Mouse (Mus musculus): ENCODE measurements at regions not wholly inside any gene's neighbourhood (a gene's known extent, or its start where the extent isn't known, plus 50 kb on each side); places are given as distances from the start of the nearest gene placed in this dataset.

GRCm38 (mm10) chr2:166256193-166256592, 100.7 kb upstream of the Sulf2 start:
- 71% methylated on average over 10 of the region's 10 CpGs for WGBS
- H3K4me1 ChIP-seq (ENCODE audit: control insufficient read depth, insufficient read depth, low read length) = peaks cover 17% of the 10 kb centered on the region
- H3K9me3 ChIP-seq (ENCODE audit: control insufficient read depth, low read length) = no peaks in the 10 kb centered on the region
- no peak overlapping the region for H3K9ac ChIP-seq (ENCODE audit: low read depth, low read length, severe bottlenecking)
- TF ChIP-seq POLR2A (IDR thresholded peaks at IDR 0.05; ENCODE audit: borderline replicate concordance, extremely low read depth, insufficient read depth, insufficient read length) = no peak
- H3K36me3 ChIP-seq (ENCODE audit: control insufficient read depth, insufficient read depth, low read length) = no peaks in the 10 kb centered on the region
- H3K4me2 ChIP-seq (replicated peaks; ENCODE audit: low read depth, low read length, severe bottlenecking) = no peak overlapping the region
- no peak for ATAC-seq (ENCODE audit: low FRiP score, low read depth)
- no peaks in the 10 kb centered on the region for H3K27me3 ChIP-seq (ENCODE audit: control insufficient read depth, insufficient read depth, low read length)
- no peak overlapping the region for H3K4me3 ChIP-seq (replicated peaks; ENCODE audit: low read length)
- H3K27ac ChIP-seq (replicated peaks; ENCODE audit: low read depth, low read length) = no peak overlapping the region
- DNase-seq (ENCODE audit: low spot score) = no peak

- no peak for ATAC-seq (ENCODE audit: low FRiP score, low read depth)
- 88% methylated on average over 6 of the region's 6 CpGs for WGBS
- TF ChIP-seq POLR2A (IDR thresholded peaks at IDR 0.05; ENCODE audit: borderline replicate concordance, extremely low read depth, insufficient read depth, insufficient read length) = no peak
- H3K36me3 ChIP-seq (ENCODE audit: control insufficient read depth, insufficient read depth, low read length) = no peaks in the 10 kb centered on the region
- no peaks in the 10 kb centered on the region for H3K27me3 ChIP-seq (ENCODE audit: control insufficient read depth, insufficient read depth, low read length)
- H3K27ac ChIP-seq (replicated peaks; ENCODE audit: low read depth, low read length) = no peak overlapping the region
- DNase-seq (ENCODE audit: low spot score) = no peak
- H3K4me3 ChIP-seq (replicated peaks; ENCODE audit: low read length) = no peak overlapping the region
- H3K4me1 ChIP-seq (ENCODE audit: control insufficient read depth, insufficient read depth, low read length) = peaks cover 16% of the 10 kb centered on the region
- no peak overlapping the region for H3K9ac ChIP-seq (ENCODE audit: low read depth, low read length, severe bottlenecking)
- no peaks in the 10 kb centered on the region for H3K9me3 ChIP-seq (ENCODE audit: control insufficient read depth, low read length)
- no peak overlapping the region for H3K4me2 ChIP-seq (replicated peaks; ENCODE audit: low read depth, low read length, severe bottlenecking)
Measured at GRCm38 (mm10) chr2:166254581-166254980, 99.1 kb upstream of the Sulf2 start.

GRCm38 (mm10) chr2:166252107-166252506, 96.6 kb upstream of the Sulf2 start:
- H3K36me3 ChIP-seq (ENCODE audit: control insufficient read depth, insufficient read depth, low read length) = no peaks in the 10 kb centered on the region
- H3K27ac ChIP-seq (replicated peaks; ENCODE audit: low read depth, low read length) = no peak overlapping the region
- DNase-seq (ENCODE audit: low spot score) (no peak), ATAC-seq (ENCODE audit: low FRiP score, low read depth) (no peak)
- no peak overlapping the region for H3K4me3 ChIP-seq (replicated peaks; ENCODE audit: low read length)
- no peak for TF ChIP-seq POLR2A (IDR thresholded peaks at IDR 0.05; ENCODE audit: borderline replicate concordance, extremely low read depth, insufficient read depth, insufficient read length)
- H3K4me1 ChIP-seq (ENCODE audit: control insufficient read depth, insufficient read depth, low read length) = peaks cover 11% of the 10 kb centered on the region
- no peak overlapping the region for H3K4me2 ChIP-seq (replicated peaks; ENCODE audit: low read depth, low read length, severe bottlenecking)
- no peak overlapping the region for H3K9ac ChIP-seq (ENCODE audit: low read depth, low read length, severe bottlenecking)
- no peaks in the 10 kb centered on the region for H3K9me3 ChIP-seq (ENCODE audit: control insufficient read depth, low read length)
- H3K27me3 ChIP-seq (ENCODE audit: control insufficient read depth, insufficient read depth, low read length) = no peaks in the 10 kb centered on the region
- 88% methylated on average over 3 of the region's 3 CpGs for WGBS

GRCm38 (mm10) chr2:166251421-166251820, 96.0 kb upstream of the Sulf2 start:
- Histone ChIP-seq H3K9me3 (ENCODE audit: control insufficient read depth, low read length) (no peaks in the 10 kb centered on the region), H3K9ac (ENCODE audit: low read depth, low read length, severe bottlenecking) (no peak overlapping the region), H3K4me2 (replicated peaks; ENCODE audit: low read depth, low read length, severe bottlenecking) (no peak overlapping the region), H3K36me3 (ENCODE audit: control insufficient read depth, insufficient read depth, low read length) (no peaks in the 10 kb centered on the region), H3K27me3 (ENCODE audit: control insufficient read depth, insufficient read depth, low read length) (no peaks in the 10 kb centered on the region), H3K27ac (replicated peaks; ENCODE audit: low read depth, low read length) (no peak overlapping the region), H3K4me1 (ENCODE audit: control insufficient read depth, insufficient read depth, low read length) (peaks cover 11% of the 10 kb centered on the region), H3K4me3 (replicated peaks; ENCODE audit: low read length) (no peak overlapping the region)
- 42% methylated on average over 5 of the region's 5 CpGs for WGBS
- no peak for TF ChIP-seq POLR2A (IDR thresholded peaks at IDR 0.05; ENCODE audit: borderline replicate concordance, extremely low read depth, insufficient read depth, insufficient read length)
- DNase-seq (ENCODE audit: low spot score) (no peak), ATAC-seq (ENCODE audit: low FRiP score, low read depth) (no peak)

- H3K36me3 ChIP-seq (ENCODE audit: control insufficient read depth, insufficient read depth, low read length) = no peaks in the 10 kb centered on the region
- 90% methylated on average over 10 of the region's 10 CpGs for WGBS
- H3K27ac ChIP-seq (replicated peaks; ENCODE audit: low read depth, low read length) = no peak overlapping the region
Measured at GRCm38 (mm10) chr2:166250571-166250970, 95.1 kb upstream of the Sulf2 start.

More at GRCm38 (mm10) chr2:166250571-166250970, 95.1 kb upstream of the Sulf2 start:
- no peak for ATAC-seq (ENCODE audit: low FRiP score, low read depth)
- H3K4me3 ChIP-seq (replicated peaks; ENCODE audit: low read length) = no peak overlapping the region
- H3K9ac ChIP-seq (ENCODE audit: low read depth, low read length, severe bottlenecking) = no peak overlapping the region
- peaks cover 11% of the 10 kb centered on the region for H3K4me1 ChIP-seq (ENCODE audit: control insufficient read depth, insufficient read depth, low read length)
- H3K9me3 ChIP-seq (ENCODE audit: control insufficient read depth, low read length) = no peaks in the 10 kb centered on the region
- no peak for DNase-seq (ENCODE audit: low spot score)
- TF ChIP-seq POLR2A (IDR thresholded peaks at IDR 0.05; ENCODE audit: borderline replicate concordance, extremely low read depth, insufficient read depth, insufficient read length) = no peak
- H3K27me3 ChIP-seq (ENCODE audit: control insufficient read depth, insufficient read depth, low read length) = no peaks in the 10 kb centered on the region
- no peak overlapping the region for H3K4me2 ChIP-seq (replicated peaks; ENCODE audit: low read depth, low read length, severe bottlenecking)

Measured in limb, embryonic 14.5 days (tissue).